ENCODE assay signal across 8 mouse cellular contexts in genomic region chr3:133876439-133877072, GRCm38 (mm10).
DNase-seq lines count a peak whose midpoint lies in the region; ATAC-seq lines count a peak whose summit lies in the region.

No protein-coding gene starts in this region.

- peak; percentile 93 for ATAC-seq in embryonic facial prominence, embryonic 14.5 days (ENCODE audit: low read depth)
- peak; percentile 55 for ATAC-seq in heart, embryonic 11.5 days (replicated peaks; ENCODE audit: insufficient number of reproducible peaks, low FRiP score, low TSS enrichment)
- ATAC-seq in kidney, embryonic 14.5 days (ENCODE audit: low FRiP score, low TSS enrichment): peak; percentile 89
- peak; percentile 64 for ATAC-seq in limb, embryonic 13.5 days (ENCODE audit: low FRiP score, low read depth)
- ATAC-seq in neural tube, embryonic 11.5 days (ENCODE audit: insufficient read depth, low FRiP score, low TSS enrichment): peak; percentile 79

- DNase-seq in 416B (ENCODE audit: low read depth): peak; percentile 54
- peak; percentile 39 to 44 for DNase-seq in adrenal gland, postnatal 4 days (ENCODE audit: low spot score in 2 of 2)
- DNase-seq in embryonic facial prominence, embryonic 14.5 days (ENCODE audit: low spot score): peak; percentile 93
- DNase-seq in neural tube, embryonic 11.5 days (ENCODE audit: low spot score): peak; percentile 80
- DNase-seq in yolk sac, embryonic 10.5 days (ENCODE audit: low spot score): peak; percentile 54

- H3K4me2 ChIP-seq in embryonic facial prominence, embryonic 14.5 days (ENCODE audit: low read depth, low read length): peak overlapping the region; percentile 52
- H3K4me2 ChIP-seq in heart, embryonic 11.5 days: peak overlapping the region; percentile 59
- peak overlapping the region; percentile 32 for H3K4me2 ChIP-seq in kidney, embryonic 14.5 days (replicated peaks; ENCODE audit: low read depth, low read length)
- peak overlapping the region; percentile 59 for H3K4me2 ChIP-seq in limb, embryonic 13.5 days (replicated peaks)
- H3K4me2 ChIP-seq in neural tube, embryonic 11.5 days (ENCODE audit: low read depth): peak overlapping the region; percentile 3; the same call in 1 of the 2 replicates

- H3K4me1 ChIP-seq in embryonic facial prominence, embryonic 14.5 days (ENCODE audit: control insufficient read depth, insufficient read depth, low read length): peaks cover 16% of the 10 kb centered on the region
- 0 out of 2 replicates have a peak, but pooled peaks cover 2% of the 10 kb centered on the region for H3K4me1 ChIP-seq in heart, embryonic 11.5 days (ENCODE audit: control insufficient read depth, insufficient read depth, low read length)
- peaks cover 4% of the 10 kb centered on the region for H3K4me1 ChIP-seq in kidney, embryonic 14.5 days (ENCODE audit: control insufficient read depth, insufficient read depth, low read length)
- H3K4me1 ChIP-seq in limb, embryonic 13.5 days: peaks cover 19% of the 10 kb centered on the region
- peaks cover 2% of the 10 kb centered on the region; the same call in 1 of the 2 replicates for H3K4me1 ChIP-seq in neural tube, embryonic 11.5 days (ENCODE audit: control insufficient read depth, insufficient read depth, low read length)

- no peaks in the 10 kb centered on the region for H3K36me3 ChIP-seq in embryonic facial prominence, embryonic 14.5 days (ENCODE audit: control insufficient read depth, insufficient read depth, low read length)
- no peaks in the 10 kb centered on the region for H3K36me3 ChIP-seq in heart, embryonic 11.5 days (ENCODE audit: control insufficient read depth, insufficient read depth, low read length)
- H3K36me3 ChIP-seq in kidney, embryonic 14.5 days (ENCODE audit: control insufficient read depth, insufficient read depth, low read length): no peaks in the 10 kb centered on the region
- H3K36me3 ChIP-seq in limb, embryonic 13.5 days: no peaks in the 10 kb centered on the region
- H3K36me3 ChIP-seq in neural tube, embryonic 11.5 days (ENCODE audit: control insufficient read depth, insufficient read depth, low read length): no peaks in the 10 kb centered on the region

- H3K9ac ChIP-seq in embryonic facial prominence, embryonic 14.5 days (ENCODE audit: low read depth, low read length): peak overlapping the region; percentile 52
- no peak overlapping the region for H3K9ac ChIP-seq in heart, embryonic 11.5 days (ENCODE audit: low read depth, low read length)
- no peak overlapping the region for H3K9ac ChIP-seq in kidney, embryonic 14.5 days (ENCODE audit: low read depth, low read length)
- H3K9ac ChIP-seq in limb, embryonic 13.5 days: no peak overlapping the region
- peak overlapping the region; percentile 35; the same call in 1 of the 2 replicates for H3K9ac ChIP-seq in neural tube, embryonic 11.5 days (ENCODE audit: low read length)

- no peaks in the 10 kb centered on the region for H3K9me3 ChIP-seq in embryonic facial prominence, embryonic 14.5 days (ENCODE audit: control insufficient read depth, low read length)
- no peaks in the 10 kb centered on the region for H3K9me3 ChIP-seq in heart, embryonic 11.5 days (replicated peaks; ENCODE audit: control insufficient read depth, low read length)
- no peaks in the 10 kb centered on the region for H3K9me3 ChIP-seq in kidney, embryonic 14.5 days (ENCODE audit: control insufficient read depth, low read length)
- H3K9me3 ChIP-seq in limb, embryonic 13.5 days: no peaks in the 10 kb centered on the region
- H3K9me3 ChIP-seq in neural tube, embryonic 11.5 days (ENCODE audit: control insufficient read depth, low read length): no peaks in the 10 kb centered on the region

- H3K4me3 ChIP-seq in embryonic facial prominence, embryonic 14.5 days (ENCODE audit: low read depth, low read length): peak overlapping the region; percentile 10
- H3K4me3 ChIP-seq in heart, embryonic 11.5 days (ENCODE audit: low read depth, low read length): peak overlapping the region; percentile 22; the same call in 1 of the 2 replicates
- peak overlapping the region; percentile 6; the same call in 1 of the 2 replicates for H3K4me3 ChIP-seq in kidney, embryonic 14.5 days (ENCODE audit: low read length)
- peak overlapping the region; percentile 25 for H3K4me3 ChIP-seq in limb, embryonic 13.5 days
- no peak overlapping the region for H3K4me3 ChIP-seq in neural tube, embryonic 11.5 days (ENCODE audit: low read depth, low read length)

- H3K27ac ChIP-seq in embryonic facial prominence, embryonic 14.5 days (replicated peaks; ENCODE audit: low read depth, low read length): peak overlapping the region; percentile 49
- no peak overlapping the region for H3K27ac ChIP-seq in heart, embryonic 11.5 days (ENCODE audit: low read depth, low read length)
- peak overlapping the region; percentile 20; the same call in 1 of the 2 replicates for H3K27ac ChIP-seq in kidney, embryonic 14.5 days (ENCODE audit: low read depth, low read length)
- H3K27ac ChIP-seq in limb, embryonic 13.5 days: peak overlapping the region; percentile 16; the same call in 1 of the 2 replicates
- H3K27ac ChIP-seq in neural tube, embryonic 11.5 days (ENCODE audit: low read depth, low read length): 0 out of 2 replicates have a peak overlapping the region, but pooled peaks have one; percentile 34

- no peaks in the 10 kb centered on the region for H3K27me3 ChIP-seq in embryonic facial prominence, embryonic 14.5 days (replicated peaks; ENCODE audit: control insufficient read depth, insufficient read depth, low read length)
- no peaks in the 10 kb centered on the region for H3K27me3 ChIP-seq in heart, embryonic 11.5 days (ENCODE audit: control insufficient read depth, insufficient read depth, low read length)
- H3K27me3 ChIP-seq in kidney, embryonic 14.5 days (ENCODE audit: control insufficient read depth, insufficient read depth, low read length): no peaks in the 10 kb centered on the region
- no peaks in the 10 kb centered on the region for H3K27me3 ChIP-seq in limb, embryonic 13.5 days
- no peaks in the 10 kb centered on the region for H3K27me3 ChIP-seq in neural tube, embryonic 11.5 days (ENCODE audit: control insufficient read depth, insufficient read depth, low read length)

- 7% methylated on average over 13 of the region's 13 CpGs for WGBS in embryonic facial prominence, embryonic 14.5 days
- 17% methylated on average over 13 of the region's 13 CpGs for WGBS in heart, embryonic 11.5 days (ENCODE audit: insufficient replicate concordance)
- 8% methylated on average over 13 of the region's 13 CpGs for WGBS in kidney, embryonic 14.5 days
- 5% methylated on average over 13 of the region's 13 CpGs for WGBS in limb, embryonic 13.5 days
- 16% methylated on average over 13 of the region's 13 CpGs for WGBS in neural tube, embryonic 11.5 days

Comparison
In these comparisons a context has a peak if more than half of its experiments do, and no peak if none do; other contexts are left out.
1. DNase-seq: peak in every context shown above with its lines; median percentile 93 in embryonic facial prominence, embryonic 14.5 days; 80 in neural tube, embryonic 11.5 days; 54 in 416B; 54 in yolk sac, embryonic 10.5 days; 42 in adrenal gland, postnatal 4 days.
2. H3K4me2 ChIP-seq: peak in every context shown above with its lines; median percentile 59 in heart, embryonic 11.5 days; 59 in limb, embryonic 13.5 days; 52 in embryonic facial prominence, embryonic 14.5 days; 32 in kidney, embryonic 14.5 days; 3 in neural tube, embryonic 11.5 days.
3. H3K9ac ChIP-seq: peak in embryonic facial prominence, embryonic 14.5 days (single experiment) and neural tube, embryonic 11.5 days (single experiment); none in heart, embryonic 11.5 days (single experiment), kidney, embryonic 14.5 days (single experiment) and limb, embryonic 13.5 days (single experiment).
4. Peak in every context shown above with its lines, with median percentiles within 50 percentile points of each other: ATAC-seq.